Mouse (Mus musculus) limb, embryonic 12.5 days (tissue): ENCODE results near the gene Rab34. TPM values are rescaled to one million over a fixed set of nuclear protein-coding genes. Genes with fewer than 3 reads are reported as not detected.

Experiments used
- ATAC-seq: fragments of 200-750 bp; cut with Nextera tagmentation; 2 replicates; pipeline ENCODE4 v1.8.0; 2017; ENCODE audit warnings: low read depth, moderate TSS enrichment; ENCODE audit not compliant: insufficient number of reproducible peaks, insufficient read depth, low FRiP score, low TSS enrichment
- H3K27ac ChIP-seq: fragments of 300-500 bp; sonication (generic); 2 replicates; pipeline ENCODE4 v1.5.1; 2016; ENCODE audit warnings: mild to moderate bottlenecking, moderate library complexity
- H3K27me3 ChIP-seq: fragments of 300-500 bp; sonication (generic); 2 replicates; pipeline ENCODE4 v1.6.1; 2016; ENCODE audit warnings: mild to moderate bottlenecking, moderate library complexity
- H3K36me3 ChIP-seq: fragments of 300-500 bp; sonication (generic); 2 replicates; pipeline ENCODE4 v1.6.1; 2016; ENCODE audit warnings: mild to moderate bottlenecking, moderate library complexity
- H3K4me1 ChIP-seq: fragments of 300-500 bp; sonication (generic); replicated peaks from 2 replicates; pipeline ENCODE4 v1.6.1; 2016
- H3K4me2 ChIP-seq: fragments of 300-500 bp; sonication (generic); 2 replicates; pipeline ENCODE4 v1.6.1; 2016; ENCODE audit warnings: mild to moderate bottlenecking, moderate library complexity
- H3K4me3 ChIP-seq: fragments of 300-500 bp; sonication (generic); replicated peaks from 2 replicates; pipeline ENCODE4 v1.5.1; 2016; ENCODE audit warnings: mild to moderate bottlenecking
- H3K9ac ChIP-seq: fragments of 300-500 bp; sonication (generic); replicated peaks from 2 replicates; pipeline ENCODE4 v1.6.1; 2016; ENCODE audit warnings: mild to moderate bottlenecking, moderate library complexity
- H3K9me3 ChIP-seq: fragments of 300-500 bp; sonication (generic); 2 replicates; pipeline ENCODE4 v1.6.1; 2016; ENCODE audit warnings: mild to moderate bottlenecking, moderate library complexity
- WGBS: fragments of 180-500 bp; shearing (Covaris S2); methylation state at CpG from one replicate; pipeline ENCODE4 v1.1.7; 2016; 5-methylcytosine and 5-hydroxymethylcytosine counted together
- polyA plus RNA-seq: library from polyadenylated mRNA; unstranded; fragments of >200 nt; fragmentation: Nextera tagmentation; extraction: Ambion mirVana; gene quantifications from 2 replicates; pipeline ENCODE4 v1.2.1, GENCODE M21; 2016

Rab34 gene
- polyA plus RNA-seq, 1 experiment from 2014 or later = 157 TPM

- Histone ChIP-seq H3K9ac (no peak overlapping the region), H3K27me3 (no peaks in the 10 kb centered on the region), H3K36me3 (peaks cover 77% of the 10 kb centered on the region), H3K9me3 (no peaks in the 10 kb centered on the region), H3K4me1 (no peaks in the 10 kb centered on the region), H3K4me2 (no peak overlapping the region), H3K4me3 (no peak overlapping the region), H3K27ac (0 out of 2 replicates have a peak overlapping the region, but pooled peaks have one; percentile 56)
- no peak for ATAC-seq
- WGBS = 71% methylated on average over 13 of the region's 13 CpGs
Observed at GRCm38 (mm10) chr11:78205361-78206206, 17.4 kb downstream of the Rab34 start.

DNA sequence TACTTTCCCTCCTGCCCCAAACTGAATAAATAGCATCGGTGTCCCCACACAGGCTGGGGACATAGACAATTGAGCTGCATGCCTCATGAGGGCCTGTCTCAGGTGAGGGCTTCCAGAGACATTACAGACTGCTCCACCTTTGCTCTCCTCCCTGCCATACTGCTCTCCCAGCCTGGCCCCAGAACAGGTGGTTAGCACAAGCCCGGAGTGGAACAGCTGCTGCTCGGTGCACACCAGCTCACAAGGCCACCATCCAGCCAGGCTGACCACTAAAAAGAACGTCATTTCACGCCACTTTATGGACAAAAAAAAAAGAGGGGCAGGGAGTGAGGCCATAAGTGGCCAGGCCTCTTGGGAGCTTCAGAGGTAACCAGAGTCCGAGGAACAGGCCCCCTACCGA, 19.0 kb downstream of the Rab34 start:
- H3K27ac ChIP-seq = no peak overlapping the region
- H3K36me3 ChIP-seq = peaks cover 93% of the 10 kb centered on the region
- ATAC-seq = no peak
- H3K4me2 ChIP-seq = no peak overlapping the region
- WGBS = 89% methylated on average over 7 of the region's 7 CpGs
- H3K9ac ChIP-seq = no peak overlapping the region
- no peaks in the 10 kb centered on the region for H3K4me1 ChIP-seq
- no peaks in the 10 kb centered on the region for H3K27me3 ChIP-seq
- no peak overlapping the region for H3K4me3 ChIP-seq
- H3K9me3 ChIP-seq = no peaks in the 10 kb centered on the region

GRCm38 (mm10) chr11:78209886-78210285, 21.7 kb downstream of the Rab34 start:
- H3K27ac ChIP-seq = no peak overlapping the region
- no peak overlapping the region for H3K4me2 ChIP-seq
- no peak overlapping the region for H3K9ac ChIP-seq
- no peak for ATAC-seq
- H3K4me3 ChIP-seq = no peak overlapping the region
- no peaks in the 10 kb centered on the region for H3K9me3 ChIP-seq
- no peaks in the 10 kb centered on the region for H3K27me3 ChIP-seq
- peaks cover 100% of the 10 kb centered on the region for H3K36me3 ChIP-seq
- 84% methylated on average over 6 of the region's 6 CpGs for WGBS
- no peaks in the 10 kb centered on the region for H3K4me1 ChIP-seq

GRCm38 (mm10) chr11:78210615-78211014, 22.4 kb downstream of the Rab34 start:
- ATAC-seq = no peak
- Histone ChIP-seq H3K4me2 (no peak overlapping the region), H3K4me1 (no peaks in the 10 kb centered on the region), H3K27me3 (no peaks in the 10 kb centered on the region), H3K27ac (no peak overlapping the region), H3K36me3 (peaks cover 100% of the 10 kb centered on the region), H3K4me3 (no peak overlapping the region), H3K9ac (no peak overlapping the region), H3K9me3 (no peaks in the 10 kb centered on the region)
- WGBS = 66% methylated on average over 7 of the region's 7 CpGs

DNA sequence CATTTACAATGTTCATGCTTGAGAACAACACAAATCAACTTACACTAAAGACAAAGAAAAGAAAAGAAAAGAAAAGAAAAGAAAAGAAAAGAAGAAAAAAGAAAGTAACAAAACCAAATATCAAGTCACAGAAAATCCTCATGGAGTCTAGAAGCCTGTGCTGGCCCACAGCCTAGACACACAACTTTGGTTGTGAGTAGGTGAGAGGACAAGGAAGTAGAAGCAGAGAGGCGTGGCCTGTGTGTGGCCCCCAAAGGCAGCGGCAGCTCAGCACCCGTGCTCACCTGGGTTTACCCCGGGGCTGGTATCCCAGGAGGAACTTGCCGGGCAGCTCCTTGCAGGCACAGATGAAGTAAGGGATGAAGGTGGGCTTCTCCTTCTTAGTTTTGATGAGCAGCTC, 23.3 kb downstream of the Rab34 start:
- ATAC-seq = no peak
- no peak overlapping the region for H3K9ac ChIP-seq
- H3K27ac ChIP-seq = no peak overlapping the region
- peaks cover 100% of the 10 kb centered on the region for H3K36me3 ChIP-seq
- H3K9me3 ChIP-seq = no peaks in the 10 kb centered on the region
- no peaks in the 10 kb centered on the region for H3K4me1 ChIP-seq
- H3K27me3 ChIP-seq = no peaks in the 10 kb centered on the region
- WGBS = 88% methylated on average over 5 of the region's 5 CpGs
- no peak overlapping the region for H3K4me2 ChIP-seq
- H3K4me3 ChIP-seq = no peak overlapping the region

GRCm38 (mm10) chr11:78213086-78213817, 25.0 kb downstream of the Rab34 start:
- H3K4me3 ChIP-seq = no peak overlapping the region
- WGBS = 95% methylated on average over 14 of the region's 14 CpGs
- no peak overlapping the region for H3K9ac ChIP-seq
- no peak overlapping the region for H3K27ac ChIP-seq
- no peaks in the 10 kb centered on the region for H3K4me1 ChIP-seq
- peaks cover 99% of the 10 kb centered on the region for H3K36me3 ChIP-seq
- no peaks in the 10 kb centered on the region for H3K27me3 ChIP-seq
- no peak for ATAC-seq
- no peak overlapping the region for H3K4me2 ChIP-seq
- H3K9me3 ChIP-seq = no peaks in the 10 kb centered on the region

DNA sequence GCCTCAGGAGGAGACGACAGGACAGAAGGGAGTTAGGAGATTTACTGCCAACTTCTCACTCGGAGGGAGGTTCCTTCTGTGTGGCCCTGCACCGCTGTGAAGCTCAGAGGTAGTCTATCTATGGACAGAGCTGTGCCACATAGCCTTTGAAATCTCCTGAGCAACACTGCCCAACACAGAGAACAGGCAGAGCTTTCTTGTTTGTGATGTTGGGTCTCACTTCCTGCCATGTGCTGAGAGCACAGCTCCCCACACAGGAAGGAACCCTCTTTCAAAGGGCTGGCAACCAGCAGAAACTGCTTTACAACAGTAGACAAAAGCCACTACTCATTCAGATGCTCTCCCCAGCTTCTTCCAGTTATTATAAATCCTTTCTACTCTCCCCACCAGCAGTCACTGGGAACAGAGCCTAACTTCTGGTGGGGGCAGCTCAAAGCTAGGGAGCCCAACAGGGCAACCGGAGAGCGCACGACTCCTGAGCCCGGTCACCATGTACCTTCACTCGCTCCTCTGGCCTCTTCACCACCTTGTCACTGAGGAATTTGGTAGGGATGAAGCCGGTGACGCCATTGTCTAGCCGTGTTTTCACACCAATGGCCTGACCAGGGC, 27.6 kb downstream of the Rab34 start:
- Histone ChIP-seq H3K27me3 (no peaks in the 10 kb centered on the region), H3K27ac (no peak overlapping the region), H3K9me3 (no peaks in the 10 kb centered on the region), H3K4me3 (no peak overlapping the region), H3K4me2 (no peak overlapping the region), H3K36me3 (peaks cover 98% of the 10 kb centered on the region), H3K4me1 (no peaks in the 10 kb centered on the region), H3K9ac (no peak overlapping the region)
- WGBS = 87% methylated on average over 11 of the region's 11 CpGs
- ATAC-seq = no peak

- Histone ChIP-seq H3K27ac (no peak overlapping the region), H3K9me3 (no peaks in the 10 kb centered on the region), H3K9ac (no peak overlapping the region), H3K36me3 (peaks cover 97% of the 10 kb centered on the region), H3K4me2 (no peak overlapping the region), H3K27me3 (no peaks in the 10 kb centered on the region), H3K4me1 (no peaks in the 10 kb centered on the region), H3K4me3 (no peak overlapping the region)
- ATAC-seq = no peak
- 92% methylated on average over 4 of the region's 4 CpGs for WGBS
Observed at GRCm38 (mm10) chr11:78223586-78223985, 35.4 kb downstream of the Rab34 start.

DNA sequence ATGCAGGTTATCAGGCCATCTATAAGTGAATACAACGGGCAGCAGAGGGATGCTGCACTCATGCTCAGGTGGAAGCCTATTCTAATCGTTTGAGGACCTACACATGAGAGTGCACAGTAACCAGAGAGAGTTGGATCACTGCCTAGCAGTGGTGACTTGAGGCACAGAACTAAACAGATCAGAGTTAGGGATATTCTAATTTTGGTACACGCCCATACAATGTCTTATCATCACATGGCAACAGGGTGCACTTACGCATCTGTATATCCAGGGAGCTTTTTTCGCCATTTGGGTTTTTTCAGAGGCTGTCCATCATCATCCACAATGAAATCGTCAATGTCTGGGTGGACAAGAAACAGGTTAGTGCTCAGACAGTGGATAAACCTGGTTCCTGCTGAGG, 43.3 kb downstream of the Rab34 start:
- Histone ChIP-seq H3K4me2 (no peak overlapping the region), H3K27me3 (no peaks in the 10 kb centered on the region), H3K4me1 (no peaks in the 10 kb centered on the region), H3K9ac (no peak overlapping the region), H3K4me3 (no peak overlapping the region), H3K9me3 (no peaks in the 10 kb centered on the region), H3K27ac (no peak overlapping the region), H3K36me3 (peaks cover 95% of the 10 kb centered on the region)
- 91% methylated on average over 6 of the region's 6 CpGs for WGBS
- ATAC-seq = no peak

- ATAC-seq = no peak
- 89% methylated on average over 9 of the region's 9 CpGs for WGBS
- H3K4me2 ChIP-seq = no peak overlapping the region
- peaks cover 40% of the 10 kb centered on the region for H3K36me3 ChIP-seq
- no peaks in the 10 kb centered on the region for H3K9me3 ChIP-seq
- peaks cover 14% of the 10 kb centered on the region for H3K4me1 ChIP-seq
- no peak overlapping the region for H3K9ac ChIP-seq
- no peak overlapping the region for H3K4me3 ChIP-seq
- no peaks in the 10 kb centered on the region for H3K27me3 ChIP-seq
- H3K27ac ChIP-seq = no peak overlapping the region
Observed at GRCm38 (mm10) chr11:78240193-78240857, 52.1 kb downstream of the Rab34 start.
